Mouse (Mus musculus): Measurements from ENCODE around the gene Hlx. TPM values are rescaled to one million over a fixed set of nuclear protein-coding genes. Genes with fewer than 3 reads are reported as not detected.

Hlx gene
- total RNA-seq, 1 experiment, result 1.4 TPM

GRCm38 (mm10) chr1:184715693-184716092 is 16.7 kb downstream of the Hlx start:
- no peaks in the 10 kb centered on the region for H3K4me1 ChIP-seq (ENCODE audit: control insufficient read depth in 2 of 2, insufficient read depth in 2 of 2, low read length in 2 of 2, poor library complexity in 1 of 2)
- H3K36me3 ChIP-seq (ENCODE audit: control insufficient read depth, insufficient read depth, low read length, poor library complexity, severe bottlenecking), result no peaks in the 10 kb centered on the region
- no peak for DNase-seq (ENCODE audit: low read depth, low spot score)
- no peak overlapping the region for H3K4me3 ChIP-seq (ENCODE audit: insufficient read depth in 1 of 2, low read depth in 1 of 2, low read length in 2 of 2, poor library complexity in 1 of 2, severe bottlenecking in 1 of 2)
- TF ChIP-seq MAFK (IDR thresholded peaks at IDR 0.05; ENCODE audit: insufficient read depth, low read depth, low read length), result no peak
- TF ChIP-seq HCFC1 (IDR thresholded peaks at IDR 0.05; ENCODE audit: borderline replicate concordance, insufficient read depth, low read length), result no peak
- H3K9me3 ChIP-seq (ENCODE audit: control insufficient read depth, insufficient read depth, low read depth, low read length), result no peaks in the 10 kb centered on the region
- H3K27ac ChIP-seq (ENCODE audit: insufficient read depth, low read depth, low read length, poor library complexity, severe bottlenecking), result no peak overlapping the region
- no peak overlapping the region for H3K9ac ChIP-seq (ENCODE audit: insufficient read depth, low read depth, low read length, poor library complexity, severe bottlenecking)
- in situ Hi-C loops (cut with MboI; ENCODE audit: low sequenced_read_pairs in 2 of 2, unreplicated experiment in 2 of 2), result loop anchor here in 1 of 2 experiments (25.0 kb wide), 1 partner anchor 228 kb away; no protein-coding TSS in a partner anchor

- Histone ChIP-seq H3K27ac (ENCODE audit: insufficient read depth, low read depth, low read length, poor library complexity, severe bottlenecking) (no peak overlapping the region), H3K4me1 (ENCODE audit: control insufficient read depth in 2 of 2, insufficient read depth in 2 of 2, low read length in 2 of 2, poor library complexity in 1 of 2) (no peaks in the 10 kb centered on the region), H3K4me3 (ENCODE audit: insufficient read depth in 1 of 2, low read depth in 1 of 2, low read length in 2 of 2, poor library complexity in 1 of 2, severe bottlenecking in 1 of 2) (no peak overlapping the region), H3K36me3 (ENCODE audit: control insufficient read depth, insufficient read depth, low read length, poor library complexity, severe bottlenecking) (no peaks in the 10 kb centered on the region), H3K9me3 (ENCODE audit: control insufficient read depth, insufficient read depth, low read depth, low read length) (no peaks in the 10 kb centered on the region), H3K9ac (ENCODE audit: insufficient read depth, low read depth, low read length, poor library complexity, severe bottlenecking) (no peak overlapping the region)
- no peak for DNase-seq (ENCODE audit: low read depth, low spot score)
- TF ChIP-seq ZC3H11A (IDR thresholded peaks at IDR 0.05; ENCODE audit: borderline replicate concordance, low read depth, low read length) (no peak), ZNF384 (IDR thresholded peaks at IDR 0.05; ENCODE audit: low read depth, low read length) (no peak), HCFC1 (IDR thresholded peaks at IDR 0.05; ENCODE audit: borderline replicate concordance, insufficient read depth, low read length) (no peak), MAFK (IDR thresholded peaks at IDR 0.05; ENCODE audit: insufficient read depth, low read depth, low read length) (no peak), CHD2 (IDR thresholded peaks at IDR 0.05; ENCODE audit: low read depth, low read length) (no peak)
- in situ Hi-C loops (cut with MboI; ENCODE audit: low sequenced_read_pairs in 2 of 2, unreplicated experiment in 2 of 2), result loop anchor here in 1 of 2 experiments (25.0 kb wide), 1 partner anchor 227 kb away; no protein-coding TSS in a partner anchor
Observed at GRCm38 (mm10) chr1:184714515-184714914, 17.9 kb downstream of the Hlx start.

- Histone ChIP-seq H3K9me3 (ENCODE audit: control insufficient read depth, insufficient read depth, low read depth, low read length) (no peaks in the 10 kb centered on the region), H3K36me3 (ENCODE audit: control insufficient read depth, insufficient read depth, low read length, poor library complexity, severe bottlenecking) (no peaks in the 10 kb centered on the region), H3K9ac (ENCODE audit: insufficient read depth, low read depth, low read length, poor library complexity, severe bottlenecking) (no peak overlapping the region), H3K4me1 (ENCODE audit: control insufficient read depth in 2 of 2, insufficient read depth in 2 of 2, low read length in 2 of 2, poor library complexity in 1 of 2) (no peaks in the 10 kb centered on the region), H3K4me3 (ENCODE audit: insufficient read depth in 1 of 2, low read depth in 1 of 2, low read length in 2 of 2, poor library complexity in 1 of 2, severe bottlenecking in 1 of 2) (no peak overlapping the region), H3K27ac (ENCODE audit: insufficient read depth, low read depth, low read length, poor library complexity, severe bottlenecking) (no peak overlapping the region)
- in situ Hi-C loops (cut with MboI; ENCODE audit: low sequenced_read_pairs in 2 of 2, unreplicated experiment in 2 of 2), result loop anchor here in 1 of 2 experiments (25.0 kb wide), 1 partner anchor 226 kb away; no protein-coding TSS in a partner anchor
- DNase-seq (ENCODE audit: low read depth, low spot score), result no peak
- TF ChIP-seq ZNF384 (IDR thresholded peaks at IDR 0.05; ENCODE audit: low read depth, low read length) (no peak), MAFK (IDR thresholded peaks at IDR 0.05; ENCODE audit: insufficient read depth, low read depth, low read length) (no peak), CHD2 (IDR thresholded peaks at IDR 0.05; ENCODE audit: low read depth, low read length) (no peak), ZC3H11A (IDR thresholded peaks at IDR 0.05; ENCODE audit: borderline replicate concordance, low read depth, low read length) (no peak), HCFC1 (IDR thresholded peaks at IDR 0.05; ENCODE audit: borderline replicate concordance, insufficient read depth, low read length) (no peak)
Observed at GRCm38 (mm10) chr1:184713716-184714115, 18.7 kb downstream of the Hlx start.

GRCm38 (mm10) chr1:184707532-184708248 is 24.7 kb downstream of the Hlx start:
- H3K4me3 ChIP-seq (ENCODE audit: insufficient read depth in 1 of 2, low read depth in 1 of 2, low read length in 2 of 2, poor library complexity in 1 of 2, severe bottlenecking in 1 of 2), result no peak overlapping the region
- no peak overlapping the region for H3K27ac ChIP-seq (ENCODE audit: insufficient read depth, low read depth, low read length, poor library complexity, severe bottlenecking)
- no peaks in the 10 kb centered on the region for H3K9me3 ChIP-seq (ENCODE audit: control insufficient read depth, insufficient read depth, low read depth, low read length)
- peaks cover 0 to 2% of the 10 kb centered on the region in 2 experiments; a peak in 1 of 4 replicates for H3K4me1 ChIP-seq (ENCODE audit: control insufficient read depth in 2 of 2, insufficient read depth in 2 of 2, low read length in 2 of 2, poor library complexity in 1 of 2)
- DNase-seq (ENCODE audit: low read depth, low spot score), result no peak
- in situ Hi-C loops (cut with MboI; ENCODE audit: low sequenced_read_pairs in 2 of 2, unreplicated experiment in 2 of 2), result loop anchor here in 1 of 2 experiments (25.0 kb wide), 1 partner anchor 220 kb away; no protein-coding TSS in a partner anchor
- no peak overlapping the region for H3K9ac ChIP-seq (ENCODE audit: insufficient read depth, low read depth, low read length, poor library complexity, severe bottlenecking)
- no peaks in the 10 kb centered on the region for H3K36me3 ChIP-seq (ENCODE audit: control insufficient read depth, insufficient read depth, low read length, poor library complexity, severe bottlenecking)
- TF ChIP-seq ZNF384 (IDR thresholded peaks at IDR 0.05; ENCODE audit: low read depth, low read length) (no peak), ZC3H11A (IDR thresholded peaks at IDR 0.05; ENCODE audit: borderline replicate concordance, low read depth, low read length) (no peak), CHD2 (IDR thresholded peaks at IDR 0.05; ENCODE audit: low read depth, low read length) (no peak), HCFC1 (IDR thresholded peaks at IDR 0.05; ENCODE audit: borderline replicate concordance, insufficient read depth, low read length) (no peak), MAFK (IDR thresholded peaks at IDR 0.05; ENCODE audit: insufficient read depth, low read depth, low read length) (no peak)
